Mouse (Mus musculus) limb, embryonic 13.5 days (tissue): ENCODE data around the gene Rhebl1. TPM values are rescaled to one million over a fixed set of nuclear protein-coding genes. Genes with fewer than 3 reads are reported as not detected.
"Not testable (repeated sequence)": the region's sequence is repeated elsewhere in the genome, so short reads cannot be mapped to it uniquely, and the experiment has no call there.

ENCODE experiments used
- ATAC-seq: fragments of 200-750 bp; cut with Nextera tagmentation; 2 replicates; pipeline ENCODE4 v1.8.0; 2017; ENCODE audit warnings: low read depth, moderate number of reproducible peaks, moderate TSS enrichment; ENCODE audit not compliant: low FRiP score
- H3K27ac ChIP-seq: fragments of 300-500 bp; sonication (generic); 2 replicates; pipeline ENCODE4 v1.5.1; 2015; ENCODE audit warnings: inconsistent platforms, mild to moderate bottlenecking, moderate library complexity
- H3K27me3 ChIP-seq: fragments of 300-500 bp; sonication (generic); 2 replicates; pipeline ENCODE4 v1.6.1; 2015; ENCODE audit warnings: mild to moderate bottlenecking, inconsistent platforms
- H3K36me3 ChIP-seq: fragments of 300-500 bp; sonication (generic); 2 replicates; pipeline ENCODE4 v1.6.1; 2015; ENCODE audit warnings: inconsistent platforms, mild to moderate bottlenecking, moderate library complexity
- H3K4me1 ChIP-seq: fragments of 300-500 bp; sonication (generic); 2 replicates; pipeline ENCODE4 v1.6.1; 2015; ENCODE audit warnings: inconsistent platforms
- H3K4me2 ChIP-seq: fragments of 300-500 bp; sonication (generic); replicated peaks from 2 replicates; pipeline ENCODE4 v1.6.1; 2015; ENCODE audit warnings: inconsistent platforms, mild to moderate bottlenecking, moderate library complexity
- H3K4me3 ChIP-seq: fragments of 300-500 bp; sonication (generic); 2 replicates; pipeline ENCODE4 v1.5.1; 2015; ENCODE audit warnings: moderate library complexity, mild to moderate bottlenecking, inconsistent platforms
- H3K9ac ChIP-seq: fragments of 300-500 bp; sonication (generic); 2 replicates; pipeline ENCODE4 v1.6.1; 2015; ENCODE audit warnings: mild to moderate bottlenecking, inconsistent platforms
- H3K9me3 ChIP-seq: fragments of 300-500 bp; sonication (generic); 2 replicates; pipeline ENCODE4 v1.6.1; 2016; ENCODE audit warnings: inconsistent platforms
- WGBS: fragments of 180-500 bp; shearing (Covaris S2); methylation state at CpG from one replicate; pipeline ENCODE4 v1.1.7; 2015; 5-methylcytosine and 5-hydroxymethylcytosine counted together
- polyA plus RNA-seq: library from polyadenylated mRNA; unstranded; fragments of >200 nt; fragmentation: Nextera tagmentation; extraction: Ambion mirVana; gene quantifications from 2 replicates; pipeline ENCODE4 v1.2.1, GENCODE M21; 2015

Gene Rhebl1
- polyA plus RNA-seq, 1 experiment from 2014 or later: 18.4 TPM

- WGBS: 80% methylated on average over 5 of the region's 5 CpGs
- H3K27ac ChIP-seq: no peak overlapping the region
Observed at GRCm38 (mm10) chr15:98927566-98927965, 33.2 kb upstream of the Rhebl1 start.

GRCm38 (mm10) chr15:98924682-98925081 lies 30.3 kb upstream of the Rhebl1 start:
- H3K9ac ChIP-seq: no peak overlapping the region
- WGBS: 66% methylated on average over 3 of the region's 3 CpGs
- no peaks in the 10 kb centered on the region; the same call in 1 of the 2 replicates for H3K36me3 ChIP-seq
- ATAC-seq: no peak
- no peak overlapping the region for H3K27ac ChIP-seq
- no peaks in the 10 kb centered on the region for H3K27me3 ChIP-seq
- H3K9me3 ChIP-seq: no peaks in the 10 kb centered on the region
- no peak overlapping the region for H3K4me2 ChIP-seq
- H3K4me3 ChIP-seq: no peak overlapping the region
- H3K4me1 ChIP-seq: peaks cover 8% of the 10 kb centered on the region

More at GRCm38 (mm10) chr15:98927566-98927965, 33.2 kb upstream of the Rhebl1 start:
- Histone ChIP-seq H3K9me3 (no peaks in the 10 kb centered on the region), H3K27me3 (no peaks in the 10 kb centered on the region), H3K4me1 (peaks cover 14% of the 10 kb centered on the region), H3K9ac (no peak overlapping the region), H3K36me3 (peaks cover 10% of the 10 kb centered on the region), H3K4me2 (no peak overlapping the region), H3K4me3 (no peak overlapping the region)
- ATAC-seq: no peak

DNA sequence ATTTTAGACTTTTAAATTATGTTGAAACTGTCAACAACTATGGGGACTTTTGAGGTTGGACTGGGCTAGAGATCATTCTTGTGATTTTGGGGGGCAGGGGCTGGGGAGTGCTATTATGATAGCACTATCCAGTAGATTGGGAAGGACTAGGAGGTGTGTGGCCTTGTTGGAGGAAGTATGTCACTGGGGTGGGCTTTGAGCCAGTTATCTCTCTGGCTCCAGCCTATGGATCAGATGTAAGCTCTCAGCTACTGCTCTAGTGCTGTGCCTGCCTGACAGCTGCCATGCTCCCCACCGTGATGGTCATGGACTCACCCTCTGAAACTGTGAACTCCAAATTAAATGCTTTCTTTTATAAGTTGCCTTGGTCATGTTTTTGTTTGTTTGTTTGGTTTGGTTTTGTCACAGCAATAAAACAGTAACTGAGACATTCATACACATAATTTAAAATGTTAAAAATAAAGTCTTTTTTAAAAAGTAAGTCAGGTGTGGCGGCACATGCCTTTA lies 28.7 kb upstream of the Rhebl1 start:
- no peak overlapping the region for H3K9ac ChIP-seq
- no peaks in the 10 kb centered on the region for H3K9me3 ChIP-seq
- no peak for ATAC-seq
- peaks cover 5% of the 10 kb centered on the region for H3K4me1 ChIP-seq
- 83% methylated on average over 2 of the region's 2 CpGs for WGBS
- no peaks in the 10 kb centered on the region; the same call in 1 of the 2 replicates for H3K36me3 ChIP-seq
- H3K4me2 ChIP-seq: no peak overlapping the region
- no peaks in the 10 kb centered on the region for H3K27me3 ChIP-seq
- H3K27ac ChIP-seq: no peak overlapping the region
- no peak overlapping the region for H3K4me3 ChIP-seq

DNA sequence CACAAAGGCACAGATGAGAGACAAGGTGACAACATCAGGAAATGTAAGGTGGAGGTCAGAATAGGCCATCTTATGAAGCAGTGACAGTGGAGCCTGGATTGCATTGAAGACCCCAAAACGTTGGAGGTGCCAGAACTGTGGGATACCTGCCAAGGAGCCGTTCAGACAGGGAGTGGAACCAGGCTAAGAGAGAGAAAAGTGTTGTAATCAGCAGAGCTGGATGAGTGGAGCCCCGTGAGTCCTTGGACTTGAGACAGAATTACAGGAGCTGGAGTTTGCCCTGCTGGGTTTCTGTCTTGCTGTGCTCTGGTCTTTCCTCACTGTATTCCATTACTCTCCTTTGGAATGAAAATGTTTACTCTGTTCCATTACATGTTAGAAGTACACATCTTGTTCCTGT lies 28.2 kb upstream of the Rhebl1 start:
- H3K4me3 ChIP-seq: no peak overlapping the region
- no peak overlapping the region for H3K4me2 ChIP-seq
- WGBS: 55% methylated on average over 3 of the region's 3 CpGs
- H3K27ac ChIP-seq: no peak overlapping the region
- H3K36me3 ChIP-seq: no peaks in the 10 kb centered on the region; the same call in 1 of the 2 replicates
- peaks cover 5% of the 10 kb centered on the region for H3K4me1 ChIP-seq
- no peaks in the 10 kb centered on the region for H3K9me3 ChIP-seq
- no peaks in the 10 kb centered on the region for H3K27me3 ChIP-seq
- ATAC-seq: no peak
- H3K9ac ChIP-seq: no peak overlapping the region

GRCm38 (mm10) chr15:98921510-98921909 lies 27.2 kb upstream of the Rhebl1 start:
- Histone ChIP-seq H3K27me3 (no peaks in the 10 kb centered on the region), H3K36me3 (no peaks in the 10 kb centered on the region; the same call in 1 of the 2 replicates), H3K9me3 (no peaks in the 10 kb centered on the region), H3K4me1 (peaks cover 12% of the 10 kb centered on the region), H3K4me3 (no peak overlapping the region), H3K9ac (no peak overlapping the region), H3K27ac (no peak overlapping the region), H3K4me2 (no peak overlapping the region)
- 74% methylated on average over 5 of the region's 5 CpGs for WGBS
- no peak for ATAC-seq

- WGBS: 24% methylated on average over 8 of the region's 8 CpGs
- not testable (repeated sequence) for ATAC-seq, H3K27me3 ChIP-seq, H3K9me3 ChIP-seq
- Histone ChIP-seq H3K36me3 (peaks cover 17% of the 10 kb centered on the region), H3K4me2 (peak overlapping the region; percentile 85), H3K27ac (peak overlapping the region; percentile 72; the same call in 1 of the 2 replicates), H3K4me3 (peak overlapping the region; percentile 83), H3K9ac (peak overlapping the region; percentile 56; the same call in 1 of the 2 replicates), H3K4me1 (peaks cover 29% of the 10 kb centered on the region)
Observed at GRCm38 (mm10) chr15:98918499-98918895, 24.2 kb upstream of the Rhebl1 start.

DNA sequence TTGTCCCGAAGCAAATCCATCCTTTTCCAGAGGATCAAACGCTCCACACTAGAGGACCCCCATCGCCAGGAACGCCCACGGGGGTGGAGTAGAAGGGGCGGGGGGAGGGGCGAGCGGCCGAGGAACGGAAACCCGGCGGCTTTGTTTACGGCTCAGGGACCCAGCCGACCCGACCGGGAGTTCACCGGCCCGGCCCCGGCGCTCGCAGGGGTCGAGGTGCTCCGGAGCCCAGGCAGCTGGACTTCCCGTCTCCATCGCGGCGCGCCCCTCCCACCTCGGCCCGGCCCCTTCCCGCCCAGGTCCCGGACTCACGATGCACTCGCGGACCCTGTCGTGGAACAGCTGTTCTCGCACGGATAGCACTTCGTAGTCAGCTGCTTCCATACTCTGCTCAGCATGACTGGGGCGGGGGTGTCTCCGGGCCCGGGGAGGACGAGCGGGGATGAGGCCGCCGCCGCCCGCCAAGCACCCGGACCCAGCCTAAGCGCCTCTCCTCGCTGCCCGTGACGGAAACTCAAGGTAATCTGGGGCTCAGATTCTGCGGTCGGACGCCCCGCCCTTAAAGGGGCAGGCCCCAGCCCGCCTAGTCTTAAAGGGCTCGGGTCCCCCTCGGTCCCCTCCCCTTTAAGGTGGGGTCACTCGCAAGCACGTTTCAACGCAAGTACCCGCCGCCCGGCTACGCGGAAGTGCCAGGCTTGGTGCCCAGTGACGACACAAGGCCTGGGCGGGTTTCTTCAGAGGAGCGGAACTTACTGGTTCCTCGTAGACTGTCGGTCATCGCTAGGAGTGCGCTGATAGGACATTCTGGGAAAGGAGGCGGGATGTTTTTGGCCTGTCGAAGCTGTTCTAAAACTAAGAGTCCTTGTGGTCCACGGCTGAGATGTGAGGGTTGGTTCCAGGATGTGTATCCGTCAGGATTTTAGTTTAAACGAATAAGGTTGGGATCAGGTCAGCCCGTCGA lies 23.5 kb upstream of the Rhebl1 start, which contains the start of gene Lmbr1l:
TSS of gene Lmbr1l (minus strand) at position 694 of the 961 bp plus-strand sequence.
- ATAC-seq: peak; percentile 97
- peak within 1 kb of the TSS; percentile 85 for H3K4me2 ChIP-seq
- under 1% methylated on average over 82 of the region's 82 CpGs for WGBS

GRCm38 (mm10) chr15:98917091-98917490 lies 22.8 kb upstream of the Rhebl1 start:
- Histone ChIP-seq H3K4me3 (peak overlapping the region; percentile 83), H3K27me3 (no peaks in the 10 kb centered on the region), H3K9ac (peak overlapping the region; percentile 88), H3K27ac (peak overlapping the region; percentile 96; the same call in 1 of the 2 replicates), H3K4me2 (peak overlapping the region; percentile 85), H3K36me3 (peaks cover 31% of the 10 kb centered on the region), H3K9me3 (no peaks in the 10 kb centered on the region), H3K4me1 (peaks cover 29% of the 10 kb centered on the region)
- no peak for ATAC-seq
- under 1% methylated on average over 14 of the region's 14 CpGs for WGBS

More for the DNA sequence above, 23.5 kb upstream of the Rhebl1 start, which contains the start of gene Lmbr1l:
- H3K4me1 ChIP-seq: peaks cover 29% of the 10 kb centered on the region
- H3K9me3 ChIP-seq: no peaks in the 10 kb centered on the region
- peak within 1 kb of the TSS; percentile 96 for H3K27ac ChIP-seq
- H3K36me3 ChIP-seq: peaks cover 24% of the 10 kb centered on the region
- H3K9ac ChIP-seq: peak within 1 kb of the TSS; percentile 88
- H3K27me3 ChIP-seq: no peaks in the 10 kb centered on the region
- H3K4me3 ChIP-seq: peak within 1 kb of the TSS; percentile 83

DNA sequence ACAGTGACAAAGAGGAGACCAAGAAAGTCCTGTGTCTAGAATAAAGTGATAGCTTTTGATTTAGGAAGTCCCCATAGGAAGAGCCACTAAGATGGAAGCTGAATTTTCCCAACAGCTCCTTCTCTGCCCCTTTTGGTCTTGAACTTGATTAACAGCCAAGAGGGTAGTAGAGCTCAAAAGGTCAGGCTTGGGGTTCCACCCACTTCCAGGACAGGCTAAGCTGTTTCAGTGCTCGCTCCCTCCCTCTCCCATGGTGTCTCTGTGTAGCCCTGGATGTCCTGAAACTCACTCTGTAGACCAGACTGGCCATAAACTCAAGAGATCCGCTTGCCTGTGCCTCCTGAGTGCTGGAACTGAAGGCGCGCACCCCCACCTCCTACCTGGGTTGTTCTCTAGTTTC lies 21.7 kb upstream of the Rhebl1 start:
- peak overlapping the region; percentile 88 for H3K9ac ChIP-seq
- ATAC-seq: no peak
- H3K4me1 ChIP-seq: peaks cover 29% of the 10 kb centered on the region
- H3K36me3 ChIP-seq: peaks cover 42% of the 10 kb centered on the region
- H3K9me3 ChIP-seq: no peaks in the 10 kb centered on the region
- WGBS: 86% methylated on average over 4 of the region's 4 CpGs
- no peaks in the 10 kb centered on the region for H3K27me3 ChIP-seq
- H3K27ac ChIP-seq: no peak overlapping the region
- peak overlapping the region; percentile 83 for H3K4me3 ChIP-seq
- H3K4me2 ChIP-seq: peak overlapping the region; percentile 85

DNA sequence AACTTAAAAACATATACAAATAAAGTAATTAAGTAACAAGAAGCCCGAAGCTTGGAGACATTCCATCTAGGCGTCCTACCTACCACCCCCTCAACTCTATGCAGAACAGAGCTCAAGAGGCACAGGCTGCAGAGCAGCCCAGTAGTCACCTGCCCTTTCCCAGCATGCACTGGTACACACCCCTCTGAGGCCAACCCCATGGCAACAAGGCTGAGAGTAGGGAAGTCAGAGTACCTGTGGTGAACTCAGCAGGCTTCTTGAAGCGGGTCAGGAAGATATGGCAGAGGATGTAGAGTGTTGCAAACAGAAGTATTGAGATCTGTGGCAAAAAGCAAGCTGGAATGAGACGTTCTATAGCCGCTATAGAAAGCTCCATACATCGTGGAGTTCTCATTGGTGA lies 20.6 kb upstream of the Rhebl1 start:
- peaks cover 29% of the 10 kb centered on the region for H3K4me1 ChIP-seq
- H3K27me3 ChIP-seq: no peaks in the 10 kb centered on the region
- H3K36me3 ChIP-seq: peaks cover 53% of the 10 kb centered on the region
- no peak for ATAC-seq
- H3K9ac ChIP-seq: no peak overlapping the region
- no peak overlapping the region for H3K4me3 ChIP-seq
- 94% methylated on average over 6 of the region's 6 CpGs for WGBS
- no peak overlapping the region for H3K4me2 ChIP-seq
- no peak overlapping the region for H3K27ac ChIP-seq
- no peaks in the 10 kb centered on the region for H3K9me3 ChIP-seq

DNA sequence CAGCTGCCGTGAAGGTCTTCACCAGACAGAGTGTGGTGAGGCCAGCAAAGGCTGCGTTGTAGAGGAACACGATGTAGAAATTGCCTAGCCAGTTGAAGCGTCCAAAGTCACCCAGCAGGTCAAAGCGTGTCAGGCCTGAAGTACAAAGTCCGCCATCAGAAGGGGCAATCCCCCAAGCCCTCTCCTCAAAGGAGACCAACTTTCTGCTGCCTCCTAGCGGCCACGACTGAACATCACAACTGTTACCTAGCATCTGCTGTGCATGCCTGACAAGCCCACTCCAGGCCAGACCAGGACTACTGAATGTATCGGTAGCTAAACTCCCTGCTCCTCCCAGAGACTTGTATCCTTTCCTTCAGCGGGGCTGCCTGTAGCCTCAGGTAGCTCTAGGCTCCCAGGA lies 10.4 kb upstream of the Rhebl1 start:
- no peak for ATAC-seq
- H3K27ac ChIP-seq: no peak overlapping the region
- WGBS: 29% methylated on average over 10 of the region's 10 CpGs

GRCm38 (mm10) chr15:98902600-98902999 lies 8.3 kb upstream of the Rhebl1 start:
- Histone ChIP-seq H3K27ac (no peak overlapping the region), H3K4me2 (no peak overlapping the region), H3K27me3 (peaks cover 34% of the 10 kb centered on the region), H3K4me1 (peaks cover 10% of the 10 kb centered on the region), H3K4me3 (no peak overlapping the region), H3K9me3 (no peaks in the 10 kb centered on the region), H3K9ac (no peak overlapping the region), H3K36me3 (peaks cover 49% of the 10 kb centered on the region)
- 96% methylated on average over 2 of the region's 2 CpGs for WGBS
- ATAC-seq: no peak

More for the DNA sequence above, 10.4 kb upstream of the Rhebl1 start:
- Histone ChIP-seq H3K4me1 (no peaks in the 10 kb centered on the region), H3K9ac (no peak overlapping the region), H3K36me3 (peaks cover 70% of the 10 kb centered on the region), H3K9me3 (no peaks in the 10 kb centered on the region), H3K27me3 (peaks cover 13% of the 10 kb centered on the region), H3K4me3 (no peak overlapping the region), H3K4me2 (no peak overlapping the region)
